21 mouse cellular contexts compared by ENCODE assay signal in the genomic region with DNA sequence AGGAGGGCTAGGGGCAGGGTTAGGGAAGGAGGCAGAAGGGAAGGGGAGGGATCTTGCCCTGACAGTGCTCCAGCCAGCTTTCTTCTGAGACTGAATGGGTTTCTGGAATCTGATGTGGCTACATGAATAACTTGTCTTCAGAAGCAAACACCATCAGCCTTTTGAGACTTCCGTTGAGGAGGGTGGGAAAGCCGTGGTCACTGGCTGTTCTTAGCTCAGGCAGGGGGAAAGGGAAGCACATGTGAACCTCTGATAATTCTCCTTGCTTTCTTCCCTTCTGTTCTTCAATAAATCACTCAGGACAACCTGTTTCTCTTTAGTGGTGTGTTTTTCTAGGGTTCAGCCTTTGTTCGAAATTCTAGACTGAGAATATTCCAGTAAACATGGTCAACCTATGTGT.
"Had no signal": no experiment of that assay in that cellular context is flagged by ENCODE, and none has a peak within 500 bp of the region (broad histone marks: within the 10 kb centered on the region; RNA-seq: fewer than 3 reads in every experiment).

No protein-coding gene starts in this region.

- H3K36me3 ChIP-seq: heart, embryonic 10.5 days; heart, embryonic 12.5 days; hindbrain, embryonic 13.5 days; hindbrain, embryonic 15.5 days; limb, embryonic 10.5 days; limb, embryonic 12.5 days had no signal

- H3K27me3 ChIP-seq: heart, embryonic 12.5 days; hindbrain, embryonic 13.5 days; hindbrain, embryonic 15.5 days had no signal

- H3K4me1 ChIP-seq: heart, embryonic 10.5 days; heart, embryonic 12.5 days; hindbrain, embryonic 13.5 days; hindbrain, embryonic 15.5 days had no signal

- H3K4me2 ChIP-seq: heart, embryonic 12.5 days; hindbrain, embryonic 13.5 days; hindbrain, embryonic 15.5 days; limb, embryonic 12.5 days had no signal

- H3K9me3 ChIP-seq: heart, embryonic 10.5 days; heart, embryonic 12.5 days; hindbrain, embryonic 13.5 days; hindbrain, embryonic 15.5 days; limb, embryonic 10.5 days; limb, embryonic 12.5 days had no signal

- H3K27ac ChIP-seq: gastrocnemius, adult 2 months; heart, embryonic 10.5 days; hindbrain, embryonic 13.5 days; hindbrain, embryonic 15.5 days; hindbrain, postnatal 0 days; layer of hippocampus, adult 2 months; left cerebral cortex, adult 2 months; limb, embryonic 10.5 days; limb, embryonic 12.5 days had no signal

- H3K4me3 ChIP-seq: gastrocnemius, adult 2 months; heart, embryonic 10.5 days; heart, embryonic 12.5 days; hindbrain, embryonic 13.5 days; hindbrain, embryonic 15.5 days; layer of hippocampus, adult 2 months; left cerebral cortex, adult 2 months; limb, embryonic 10.5 days; limb, embryonic 12.5 days had no signal

- ATAC-seq: hindbrain, postnatal 0 days; intestine, embryonic 16.5 days had no signal

- DNase-seq: gastrocnemius, adult 2 months; gastrocnemius, postnatal 10 days; gastrocnemius, postnatal 25 days; heart, adult 18-20 months; heart, postnatal 10 days; heart, postnatal 4 days; kidney, adult 18-20 months; kidney, adult 8-10 months; kidney, postnatal 10 days; kidney, postnatal 25 days; kidney, postnatal 4 days had no signal

- H3K9ac ChIP-seq: heart, embryonic 12.5 days; hindbrain, embryonic 13.5 days; hindbrain, embryonic 15.5 days; limb, embryonic 12.5 days had no signal
